Mouse (Mus musculus) liver, embryonic 16.5 days (tissue): ENCODE results near the gene Plcg1. TPM values are rescaled to one million over a fixed set of nuclear protein-coding genes. Genes with fewer than 3 reads are reported as not detected.

ENCODE experiments used
- ATAC-seq: fragments of 200-750 bp; cut with Nextera tagmentation; 2 replicates; pipeline ENCODE4 v1.8.0; 2017; ENCODE audit warnings: low read depth, mild to moderate bottlenecking, moderate number of reproducible peaks, moderate library complexity
- H3K27ac ChIP-seq: fragments of 300-500 bp; sonication (generic); 2 replicates; pipeline ENCODE4 v1.5.1; 2014; ENCODE audit warnings: mild to moderate bottlenecking, low read length
- H3K27me3 ChIP-seq: fragments of 300-500 bp; sonication (generic); 2 replicates; pipeline ENCODE4 v1.6.1; 2014; ENCODE audit warnings: low read depth, low read length, mixed read lengths; ENCODE audit not compliant: control insufficient read depth, insufficient read depth
- H3K36me3 ChIP-seq: fragments of 300-500 bp; sonication (generic); 2 replicates; pipeline ENCODE4 v1.6.1; 2014; ENCODE audit warnings: mild to moderate bottlenecking; ENCODE audit not compliant: control insufficient read depth, insufficient read depth
- H3K4me1 ChIP-seq: fragments of 300-500 bp; sonication (generic); 2 replicates; pipeline ENCODE4 v1.6.1; 2014; ENCODE audit warnings: low read depth, low read length, mixed read lengths; ENCODE audit not compliant: control insufficient read depth
- H3K4me2 ChIP-seq: fragments of 300-500 bp; sonication (generic); 2 replicates; pipeline ENCODE4 v1.6.1; 2014; ENCODE audit warnings: low read depth, low read length, mixed read lengths
- H3K4me3 ChIP-seq: fragments of 300-500 bp; sonication (generic); 2 replicates; pipeline ENCODE4 v1.5.1; 2014; ENCODE audit warnings: low read depth, mild to moderate bottlenecking, low read length
- H3K9ac ChIP-seq: fragments of 300-500 bp; sonication (generic); 2 replicates; pipeline ENCODE4 v1.6.1; 2014; ENCODE audit warnings: low read depth, low read length
- H3K9me3 ChIP-seq: fragments of 300-500 bp; sonication (generic); replicated peaks from 2 replicates; pipeline ENCODE4 v1.6.1; 2016; ENCODE audit warnings: low read length; ENCODE audit not compliant: control insufficient read depth
- WGBS: fragments of 180-500 bp; shearing (Covaris S2); extraction: QIAGEN DNeasy Blood & Tissue Kit; methylation state at CpG from one replicate; pipeline ENCODE4 v1.1.7; 2014; ENCODE audit not compliant: insufficient replicate concordance; 5-methylcytosine and 5-hydroxymethylcytosine counted together
- polyA plus RNA-seq: library from polyadenylated mRNA; unstranded; fragments of >200 nt; fragmentation: Nextera tagmentation; extraction: Ambion mirVana; gene quantifications from 2 replicates; pipeline ENCODE4 v1.2.1, GENCODE M21; 2015

The Plcg1 gene
- polyA plus RNA-seq, 1 experiment from 2014 or later: 5.5 TPM

DNA sequence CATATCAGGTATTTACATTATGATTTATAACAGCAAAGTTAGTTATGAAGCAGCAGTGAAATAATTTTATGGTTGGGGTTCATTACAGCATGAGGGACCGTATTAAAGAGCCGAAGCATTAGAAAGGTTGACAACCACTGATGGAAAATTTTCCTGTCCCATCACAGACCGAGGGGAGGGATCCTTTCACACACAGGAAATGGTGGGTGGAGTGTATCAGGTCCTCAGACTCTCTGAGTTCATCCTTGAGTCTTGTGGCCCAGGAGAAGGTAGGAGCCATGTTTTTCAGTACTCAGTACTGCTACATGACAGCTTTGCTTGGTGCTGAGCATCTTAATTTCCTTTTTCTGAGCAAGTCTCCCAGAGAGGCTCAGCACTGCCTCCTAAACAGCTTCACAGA is 32.7 kb downstream of the Plcg1 start:
- WGBS: 55% methylated on average over 3 of the region's 3 CpGs
- H3K4me2 ChIP-seq: no peak overlapping the region
- H3K4me3 ChIP-seq: no peak overlapping the region
- ATAC-seq: no peak
- H3K36me3 ChIP-seq: no peaks in the 10 kb centered on the region
- no peaks in the 10 kb centered on the region for H3K4me1 ChIP-seq
- no peak overlapping the region for H3K9ac ChIP-seq
- H3K9me3 ChIP-seq: no peaks in the 10 kb centered on the region
- no peaks in the 10 kb centered on the region for H3K27me3 ChIP-seq
- H3K27ac ChIP-seq: no peak overlapping the region

DNA sequence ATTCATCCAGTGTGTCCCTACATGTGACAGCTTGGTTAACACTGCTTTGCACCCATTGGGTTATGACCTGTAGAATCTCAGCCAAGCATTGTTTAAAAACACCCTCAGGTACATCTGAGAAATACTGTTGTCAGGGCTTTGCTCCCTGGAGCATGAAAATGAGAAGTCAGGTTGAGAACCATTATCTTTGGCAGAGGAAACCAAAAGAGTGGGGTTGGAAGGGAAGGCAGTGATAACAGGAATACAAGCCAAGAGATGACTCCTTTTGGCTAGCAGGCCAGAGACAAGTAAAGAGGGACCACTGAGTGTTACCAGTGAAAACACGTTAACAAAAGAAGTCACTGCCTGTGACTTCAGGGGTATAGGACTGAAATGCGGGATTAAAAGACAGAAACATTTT is 33.3 kb downstream of the Plcg1 start:
- Histone ChIP-seq H3K27ac (no peak overlapping the region), H3K4me2 (no peak overlapping the region), H3K36me3 (no peaks in the 10 kb centered on the region), H3K9me3 (no peaks in the 10 kb centered on the region), H3K27me3 (no peaks in the 10 kb centered on the region), H3K4me1 (no peaks in the 10 kb centered on the region), H3K9ac (no peak overlapping the region), H3K4me3 (no peak overlapping the region)
- no peak for ATAC-seq
- WGBS: 66% methylated on average over 2 of the region's 2 CpGs

GRCm38 (mm10) chr2:160765096-160765495 is 34.0 kb downstream of the Plcg1 start:
- ATAC-seq: no peak
- 66% methylated on average over 3 of the region's 3 CpGs for whole genome bisulfite sequencing

DNA sequence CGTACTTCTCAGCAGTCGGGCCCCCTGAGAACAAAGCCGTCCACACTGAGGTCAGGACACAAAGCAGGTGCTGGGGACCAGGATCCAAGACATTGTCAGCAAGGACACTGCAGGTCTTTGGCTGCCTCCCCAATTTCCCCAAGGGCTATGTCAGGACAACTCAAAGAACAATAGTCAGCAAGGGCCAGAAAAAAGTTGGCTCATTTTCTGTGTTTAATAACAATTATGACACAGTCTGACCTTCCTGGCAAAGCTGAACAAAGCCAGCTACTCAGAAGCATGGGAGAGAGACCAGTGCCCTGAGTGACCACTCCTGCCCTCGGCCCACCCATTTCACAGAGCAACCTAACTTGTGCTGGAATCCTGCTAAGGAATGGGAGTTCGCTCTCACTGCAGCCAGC is 35.3 kb downstream of the Plcg1 start:
- Histone ChIP-seq H3K4me1 (no peaks in the 10 kb centered on the region), H3K36me3 (no peaks in the 10 kb centered on the region), H3K27ac (no peak overlapping the region), H3K27me3 (no peaks in the 10 kb centered on the region), H3K9ac (no peak overlapping the region), H3K4me3 (no peak overlapping the region), H3K4me2 (no peak overlapping the region), H3K9me3 (no peaks in the 10 kb centered on the region)
- ATAC-seq: no peak
- WGBS: 62% methylated on average over 5 of the region's 5 CpGs

More at GRCm38 (mm10) chr2:160765096-160765495, 34.0 kb downstream of the Plcg1 start:
- Histone ChIP-seq H3K4me3 (no peak overlapping the region), H3K9ac (no peak overlapping the region), H3K27me3 (no peaks in the 10 kb centered on the region), H3K4me1 (no peaks in the 10 kb centered on the region), H3K4me2 (no peak overlapping the region), H3K27ac (no peak overlapping the region), H3K9me3 (no peaks in the 10 kb centered on the region), H3K36me3 (no peaks in the 10 kb centered on the region)

- Histone ChIP-seq H3K9ac (no peak overlapping the region), H3K9me3 (no peaks in the 10 kb centered on the region), H3K36me3 (no peaks in the 10 kb centered on the region), H3K27ac (no peak overlapping the region), H3K4me2 (no peak overlapping the region), H3K4me3 (no peak overlapping the region), H3K4me1 (no peaks in the 10 kb centered on the region), H3K27me3 (no peaks in the 10 kb centered on the region)
- 67% methylated on average over 2 of the region's 2 CpGs for WGBS
- ATAC-seq: no peak
These were observed 36.1 kb downstream of the Plcg1 start for GRCm38 (mm10) chr2:160767201-160767600.

DNA sequence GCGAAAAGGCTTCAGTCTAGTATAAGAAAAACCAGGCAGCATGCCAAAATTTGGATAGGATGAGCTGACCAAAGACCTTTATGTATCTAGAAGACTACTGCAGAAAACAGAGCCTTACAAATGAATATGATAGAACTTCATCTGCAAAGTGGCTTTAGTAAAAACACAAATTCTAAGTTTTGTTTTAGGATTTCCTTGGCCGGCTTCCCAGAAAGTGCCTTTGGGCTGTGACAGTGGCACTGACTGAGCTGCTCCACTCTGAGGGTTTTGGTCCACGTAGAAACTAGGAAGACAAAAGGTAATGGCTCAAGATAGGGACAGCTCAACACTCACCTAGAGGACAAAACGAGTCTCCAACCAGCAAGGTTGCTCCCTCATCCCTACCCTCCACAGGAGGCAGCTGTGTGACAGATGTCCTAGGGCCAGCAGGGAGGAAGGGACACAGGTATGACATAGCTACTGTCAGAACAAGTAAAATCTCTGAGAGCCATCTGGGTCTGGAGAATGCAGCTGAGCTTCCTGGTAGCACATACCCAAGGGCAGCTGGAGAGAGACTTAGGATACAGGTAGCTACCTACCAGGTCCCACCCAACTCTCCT is 37.1 kb downstream of the Plcg1 start:
- ATAC-seq: no peak
- no peaks in the 10 kb centered on the region for H3K4me1 ChIP-seq
- no peaks in the 10 kb centered on the region for H3K9me3 ChIP-seq
- no peak overlapping the region for H3K4me3 ChIP-seq
- H3K27me3 ChIP-seq: no peaks in the 10 kb centered on the region
- no peak overlapping the region for H3K27ac ChIP-seq
- no peaks in the 10 kb centered on the region for H3K36me3 ChIP-seq
- WGBS: 55% methylated on average over 4 of the region's 4 CpGs
- no peak overlapping the region for H3K4me2 ChIP-seq
- H3K9ac ChIP-seq: no peak overlapping the region

- 69% methylated on average over 2 of the region's 2 CpGs for WGBS
- Histone ChIP-seq H3K4me2 (no peak overlapping the region), H3K27me3 (no peaks in the 10 kb centered on the region), H3K27ac (no peak overlapping the region), H3K36me3 (no peaks in the 10 kb centered on the region), H3K9ac (no peak overlapping the region), H3K9me3 (no peaks in the 10 kb centered on the region), H3K4me3 (no peak overlapping the region), H3K4me1 (no peaks in the 10 kb centered on the region)
- no peak for ATAC-seq
These were observed 37.9 kb downstream of the Plcg1 start for GRCm38 (mm10) chr2:160768997-160769396.

DNA sequence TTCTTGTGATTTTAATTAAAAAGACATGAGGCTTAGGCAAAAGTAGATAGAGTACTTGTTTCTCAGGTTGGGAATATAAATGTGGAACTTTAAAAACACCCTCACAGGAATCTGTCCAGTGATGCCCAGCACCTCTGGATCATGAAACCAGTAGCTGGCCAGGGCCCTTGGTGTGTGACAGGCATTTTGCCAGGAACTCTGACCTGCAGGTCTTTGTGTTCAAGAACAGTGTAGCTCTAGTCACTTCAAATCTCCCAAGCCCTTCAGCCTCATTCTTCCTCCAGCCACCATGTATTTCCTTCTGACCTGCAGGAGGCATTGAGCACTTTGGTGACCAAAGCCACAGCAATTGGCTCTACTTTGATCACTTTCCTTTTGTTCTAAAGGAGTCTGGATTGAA is 39.3 kb downstream of the Plcg1 start:
- no peak overlapping the region for H3K4me2 ChIP-seq
- no peak for ATAC-seq
- H3K27me3 ChIP-seq: no peaks in the 10 kb centered on the region
- H3K9me3 ChIP-seq: no peaks in the 10 kb centered on the region
- H3K4me3 ChIP-seq: no peak overlapping the region
- H3K4me1 ChIP-seq: no peaks in the 10 kb centered on the region
- H3K27ac ChIP-seq: no peak overlapping the region
- no peak overlapping the region for H3K9ac ChIP-seq
- H3K36me3 ChIP-seq: no peaks in the 10 kb centered on the region

GRCm38 (mm10) chr2:160770871-160771270 is 39.8 kb downstream of the Plcg1 start:
- H3K4me2 ChIP-seq: no peak overlapping the region
- no peaks in the 10 kb centered on the region for H3K4me1 ChIP-seq
- H3K27ac ChIP-seq: no peak overlapping the region
- H3K4me3 ChIP-seq: no peak overlapping the region
- no peaks in the 10 kb centered on the region for H3K9me3 ChIP-seq
- no peaks in the 10 kb centered on the region for H3K36me3 ChIP-seq
- ATAC-seq: no peak
- no peaks in the 10 kb centered on the region for H3K27me3 ChIP-seq
- H3K9ac ChIP-seq: no peak overlapping the region
- WGBS: 55% methylated on average over 1 of the region's 1 CpGs
